Mouse (Mus musculus) neutrophil, adult 59 days (primary cell): Measurements from ENCODE around the gene Hist1h4h. TPM values are rescaled to one million over a fixed set of nuclear protein-coding genes. Genes with fewer than 3 reads are reported as not detected.

Experiments used
- total RNA-seq, 2 experiments: library from RNA; stranded (reverse); gene quantifications; 1 replicate in 1 of 2; 2 replicates in 1 of 2; pipeline ENCODE4 v1.2.4; 2023

Hist1h4h gene
- total RNA-seq, 2 experiments from 2014 or later: 1,672 to 1,684 TPM

Other genes starting within 250 kb of the Hist1h4h start
- 1 to 10 TPM; 9.4 to 9.9 TPM for gene Zfp322a, start 161.8 kb upstream of the Hist1h4h start, total RNA-seq
- gene Abt1, start 107.2 kb upstream of the Hist1h4h start, total RNA-seq: 10 to 100 TPM in 1 of 2 experiments, 1 to 10 TPM in 1; 8.7 to 10.1 TPM
- under 1 TPM; 0.11 to 0.29 TPM for gene Btn1a1, start 65.1 kb upstream of the Hist1h4h start, total RNA-seq
- gene Btn2a2, start 42.2 kb upstream of the Hist1h4h start, total RNA-seq: not detected
- 1,000 to 10,000 TPM; 1,080 to 1,089 TPM for gene Hist1h2af, start 2.9 kb downstream of the Hist1h4h start, total RNA-seq
- gene Hist1h3g, start 4.4 kb downstream of the Hist1h4h start, total RNA-seq: 100 to 1,000 TPM; 354 to 358 TPM
- 100 to 1,000 TPM; 133 to 136 TPM for gene Hist1h2bh, start 12.3 kb downstream of the Hist1h4h start, total RNA-seq
- gene Hist1h3f, start 13.0 kb downstream of the Hist1h4h start, total RNA-seq: 100 to 1,000 TPM; 457 to 468 TPM
- gene Hist1h4f, start 20.6 kb downstream of the Hist1h4h start, total RNA-seq: 1,000 to 10,000 TPM; 2,366 to 2,514 TPM
- gene Hist1h1d, start 22.2 kb downstream of the Hist1h4h start, total RNA-seq: 100 to 1,000 TPM; 108 to 121 TPM
- 100 to 1,000 TPM; 839 to 947 TPM for gene Hist1h3e, start 31.3 kb downstream of the Hist1h4h start, total RNA-seq
- gene Hist1h2ae, start 40.2 kb downstream of the Hist1h4h start, total RNA-seq: 100 to 1,000 TPM; 191 to 199 TPM
- gene Hist1h2bg, start 40.3 kb downstream of the Hist1h4h start, total RNA-seq: 1,000 to 10,000 TPM; 1,545 to 1,845 TPM
- 1,000 to 10,000 TPM; 1,042 to 1,254 TPM for gene Hist1h2bf, start 43.1 kb downstream of the Hist1h4h start, total RNA-seq
- 100 to 1,000 TPM; 115 to 121 TPM for gene Hist1h2ad, start 43.3 kb downstream of the Hist1h4h start, total RNA-seq
- gene Hist1h3d, start 44.7 kb downstream of the Hist1h4h start, total RNA-seq: 100 to 1,000 TPM; 147 to 159 TPM
- 100 to 1,000 TPM; 726 to 742 TPM for gene Hist1h4d, start 50.5 kb downstream of the Hist1h4h start, total RNA-seq
- 100 to 1,000 TPM; 103 to 111 TPM for gene Hist1h2be, start 90.1 kb downstream of the Hist1h4h start, total RNA-seq
- gene Hist1h1e, start 91.5 kb downstream of the Hist1h4h start, total RNA-seq: 100 to 1,000 TPM; 779 TPM
- 10 to 100 TPM; 48.0 to 51.5 TPM for gene Hist1h2ac, start 152.9 kb downstream of the Hist1h4h start, total RNA-seq
- 100 to 1,000 TPM in 1 of 2 experiments, 10 to 100 TPM in 1; 97.4 to 109 TPM for gene Hist1h2bc, start 153.1 kb downstream of the Hist1h4h start, total RNA-seq
- gene Hist1h1t, start 164.8 kb downstream of the Hist1h4h start, total RNA-seq: 1 to 10 TPM in 1 of 2 experiments, under 1 TPM in 1; 0.86 to 1.1 TPM
- 100 to 1,000 TPM; 391 to 419 TPM for gene Hist1h4c, start 167.4 kb downstream of the Hist1h4h start, total RNA-seq
- gene Hfe, start 179.8 kb downstream of the Hist1h4h start, total RNA-seq: 1 to 10 TPM; 4.2 to 6.6 TPM
- 1,000 to 10,000 TPM; 1,619 to 1,663 TPM for gene Hist1h1c, start 207.8 kb downstream of the Hist1h4h start, total RNA-seq
- 100 to 1,000 TPM; 617 to 658 TPM for gene Hist1h3c, start 214.6 kb downstream of the Hist1h4h start, total RNA-seq
- gene Hist1h2bb, start 215.7 kb downstream of the Hist1h4h start, total RNA-seq: 100 to 1,000 TPM; 868 to 875 TPM
- gene Hist1h2ab, start 220.1 kb downstream of the Hist1h4h start, total RNA-seq: 1,000 to 10,000 TPM; 1,294 to 1,569 TPM
- gene Hist1h3b, start 221.2 kb downstream of the Hist1h4h start, total RNA-seq: 1,000 to 10,000 TPM; 1,352 to 1,548 TPM
- gene Hist1h4b, start 226.0 kb downstream of the Hist1h4h start, total RNA-seq: 100 to 1,000 TPM; 569 to 600 TPM
- 100 to 1,000 TPM; 541 to 562 TPM for gene Hist1h4a, start 230.2 kb downstream of the Hist1h4h start, total RNA-seq
- 1,000 to 10,000 TPM in 1 of 2 experiments, 100 to 1,000 TPM in 1; 878 to 1,040 TPM for gene Hist1h3a, start 231.3 kb downstream of the Hist1h4h start, total RNA-seq
- 100 to 1,000 TPM; 455 to 460 TPM for gene Hist1h1a, start 232.6 kb downstream of the Hist1h4h start, total RNA-seq
- gene Trim38, start 238.9 kb downstream of the Hist1h4h start, total RNA-seq: not detected